Comparison of ENCODE assay signal across 8 mouse cellular contexts in the genomic region with DNA sequence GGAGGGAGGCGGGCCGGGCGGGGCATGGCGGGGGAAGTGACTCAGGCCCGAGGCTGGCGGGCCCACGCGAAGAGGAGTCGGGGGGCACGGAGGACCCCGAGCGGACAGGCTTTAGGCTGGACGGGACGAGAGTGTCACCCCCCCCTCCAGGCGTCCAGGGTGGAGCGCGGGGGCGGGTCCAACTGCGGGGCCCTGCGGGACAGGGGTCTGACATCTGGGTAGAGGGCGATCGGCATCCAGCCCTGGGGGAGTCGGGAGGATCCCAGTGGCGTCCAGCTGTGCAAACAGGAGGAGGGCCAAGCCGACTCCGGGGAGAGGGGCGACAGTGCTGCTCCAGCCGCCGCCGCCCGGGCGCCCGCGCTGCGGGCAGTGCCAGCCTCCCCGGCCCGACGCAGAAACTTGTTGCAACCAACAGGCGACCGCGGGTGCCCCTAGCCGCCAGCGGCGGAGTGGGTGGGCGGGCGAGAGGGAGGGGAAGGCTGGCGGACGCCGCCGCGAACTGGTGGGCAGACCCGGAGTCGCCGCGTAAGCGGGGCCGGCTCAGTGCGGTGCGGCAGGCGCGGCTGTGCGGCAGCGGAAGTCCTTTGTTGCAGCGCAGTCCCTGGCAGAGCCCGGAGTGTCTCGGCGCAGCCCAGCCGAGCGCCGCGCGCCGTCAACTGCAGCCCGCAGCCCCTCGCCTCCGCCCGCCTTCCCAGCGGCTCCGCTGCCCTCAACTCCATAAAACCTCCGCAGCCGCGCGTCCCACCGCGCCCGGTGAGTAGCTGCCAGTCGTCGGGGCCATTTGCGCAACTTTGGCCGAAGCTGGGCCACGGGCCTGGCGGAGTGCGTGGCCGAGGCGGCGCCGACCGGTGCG. TPM values are rescaled to one million over a fixed set of nuclear protein-coding genes. Genes with fewer than 3 reads are reported as not detected.
DNase-seq lines count a peak whose midpoint lies in the region; ATAC-seq lines count a peak whose summit lies in the region.

A gene (plus strand): TSS at position 289 of the 853 bp plus-strand sequence.

- H3K27ac ChIP-seq in embryonic facial prominence, embryonic 13.5 days: peak within 1 kb of the TSS; percentile 100

- no peaks in the 10 kb centered on the region for H3K36me3 ChIP-seq in embryonic facial prominence, embryonic 13.5 days

- no peaks in the 10 kb centered on the region for H3K27me3 ChIP-seq in embryonic facial prominence, embryonic 13.5 days

- peak within 1 kb of the TSS; percentile 82 for H3K4me2 ChIP-seq in embryonic facial prominence, embryonic 13.5 days

- H3K9me3 ChIP-seq in embryonic facial prominence, embryonic 13.5 days: no peaks in the 10 kb centered on the region

- peak within 1 kb of the TSS; percentile 89 for H3K4me3 ChIP-seq in embryonic facial prominence, embryonic 13.5 days

- peak within 1 kb of the TSS; percentile 99 for H3K9ac ChIP-seq in embryonic facial prominence, embryonic 13.5 days

- peaks cover 49% of the 10 kb centered on the region for H3K4me1 ChIP-seq in embryonic facial prominence, embryonic 13.5 days

- WGBS in embryonic facial prominence, embryonic 13.5 days: 1% methylated on average over 87 of the region's 99 CpGs

- DNase-seq in 3134 (ENCODE audit: extremely low read depth, insufficient read length, low spot score) (peak; percentile 91), liver (peak; percentile 84)
- peak; percentile 81 for DNase-seq in adrenal gland, postnatal 25 days
- peak; percentile 66 for DNase-seq in heart, adult 8-10 months (ENCODE audit: low spot score)
- peak; percentile 77 for DNase-seq in kidney, adult 9 months
- DNase-seq in monocyte, adult 2 months (ENCODE audit: low read depth in 1 of 2, low spot score in 2 of 2): peak; percentile 49 to 78
- DNase-seq in spleen, postnatal 36 days (ENCODE audit: low spot score in 2 of 2): peak; percentile 86 to 88

- peak; percentile 66 for ATAC-seq in embryonic facial prominence, embryonic 13.5 days (ENCODE audit: insufficient number of reproducible peaks, insufficient read depth, low FRiP score, low TSS enrichment, low read depth)

RNA-seq across cellular contexts. Expression of the gene that starts here (rescaled TPM):
- total RNA-seq in adrenal gland, postnatal 25 days (2021): 8.1 and 8.2 TPM in 2 replicates
- 11.3 and 11.6 TPM in 2 replicates for polyA plus RNA-seq in embryonic facial prominence, embryonic 13.5 days (2015; fragmentation: Nextera tagmentation; extraction: Ambion mirVana)
- total RNA-seq in heart, adult 8-10 months (2022): 1 to 10 TPM; 3.4 to 4.0 (median 3.9) TPM

Comparison
In these comparisons a context has a peak if more than half of its experiments do, and no peak if none do; other contexts are left out.
1. Peak in every context shown above with its lines: DNase-seq, ATAC-seq, H3K4me3 ChIP-seq and H3K27ac ChIP-seq.